Mouse (Mus musculus) MEL (cell line): Measurements from ENCODE around the gene Phf21b. TPM values are rescaled to one million over a fixed set of nuclear protein-coding genes. Genes with fewer than 3 reads are reported as not detected.

ENCODE experiments used
- DNase-seq: peaks from one replicate; pipeline ENCODE4 v3.0.0; 2011; ENCODE audit warnings: low read depth, low spot score
- H3K27ac ChIP-seq: 2 replicates; pipeline ENCODE4 v1.5.1; 2012; ENCODE audit warnings: low read depth, mild to moderate bottlenecking, control low read depth, low read length, moderate library complexity; ENCODE audit not compliant: control insufficient read depth
- H3K27me3 ChIP-seq, 2 experiments: fragments of 150-350 bp in 1 of 2; sonication (generic) in 1 of 2; 2 replicates each; pipeline ENCODE4 v1.6.1; 2012; ENCODE audit warnings: low read length in 2 of 2, mild to moderate bottlenecking in 2 of 2, improper control_type of control experiment in 1 of 2, moderate library complexity in 1 of 2; ENCODE audit not compliant: insufficient read depth in 2 of 2, control insufficient read depth in 1 of 2
- H3K36me3 ChIP-seq, 2 experiments: 2 replicates each; pipeline ENCODE4 v1.6.1; 2012 to 2014; ENCODE audit warnings: low read length in 2 of 2, improper control_type of control experiment in 1 of 2, inconsistent platforms in 1 of 2, mild to moderate bottlenecking in 1 of 2; ENCODE audit not compliant: insufficient read depth in 2 of 2, control insufficient read depth in 1 of 2
- H3K4me1 ChIP-seq, 2 experiments: fragments of 150-350 bp in 1 of 2; sonication (generic) in 1 of 2; 2 replicates each; pipeline ENCODE4 v1.6.1; 2012; ENCODE audit warnings: low read length in 2 of 2, improper control_type of control experiment in 1 of 2, mild to moderate bottlenecking in 1 of 2; ENCODE audit not compliant: insufficient read depth in 2 of 2, control insufficient read depth in 1 of 2
- H3K4me3 ChIP-seq, 2 experiments: fragments of 150-350 bp in 1 of 2; sonication (generic) in 1 of 2; 2 replicates each; pipeline ENCODE4 v1.5.1; 2012; ENCODE audit warnings: low read depth in 2 of 2, low read length in 2 of 2, mild to moderate bottlenecking in 2 of 2, moderate library complexity in 2 of 2, control low read depth in 1 of 2, improper control_type of control experiment in 1 of 2; ENCODE audit not compliant: control insufficient read depth in 1 of 2, insufficient read depth in 1 of 2
- H3K79me2 ChIP-seq: 2 replicates; pipeline ENCODE4 v1.6.1; 2012; ENCODE audit warnings: mild to moderate bottlenecking, low read length, moderate library complexity; ENCODE audit not compliant: control insufficient read depth, poor library complexity, insufficient read depth
- H3K9ac ChIP-seq: 2 replicates; pipeline ENCODE4 v1.6.1; 2012; ENCODE audit warnings: low read depth, mild to moderate bottlenecking, control low read depth, low read length, moderate library complexity; ENCODE audit not compliant: control insufficient read depth, poor library complexity, severe bottlenecking
- H3K9me3 ChIP-seq: fragments of 150-350 bp; sonication (generic); replicated peaks from 2 replicates; pipeline ENCODE4 v1.6.1; 2012; ENCODE audit warnings: mild to moderate bottlenecking, low read length, improper control_type of control experiment, moderate library complexity; ENCODE audit not compliant: insufficient read depth
- BHLHE40 ChIP-seq: IDR thresholded peaks from 2 replicates; pipeline ENCODE4 v1.6.1; 2012; ENCODE audit warnings: low read depth, mild to moderate bottlenecking, inconsistent platforms, low read length, improper control_type of control experiment, borderline replicate concordance
- CHD2 ChIP-seq: IDR thresholded peaks from 2 replicates; pipeline ENCODE4 v1.6.1; 2011; ENCODE audit warnings: low read length, improper control_type of control experiment
- CTCF ChIP-seq, 3 experiments: IDR thresholded peaks in 2 of 3; conservative IDR thresholded peaks in 1 of 3; 2 replicates each; pipeline ENCODE4 v1.5.1; 2011 to 2012; ENCODE audit warnings: low read length in 3 of 3, low read depth in 2 of 3, mild to moderate bottlenecking in 2 of 3, improper control_type of control experiment in 1 of 3, inconsistent platforms in 1 of 3, mixed read lengths in 1 of 3, moderate library complexity in 1 of 3; ENCODE audit not compliant: control insufficient read depth in 1 of 3, insufficient read depth in 1 of 3, poor library complexity in 1 of 3, severe bottlenecking in 1 of 3
- E2F4 ChIP-seq: IDR thresholded peaks from 2 replicates; pipeline ENCODE4 v1.6.1; 2011; ENCODE audit warnings: low read depth, low read length, improper control_type of control experiment, borderline replicate concordance
- ETS1 ChIP-seq: IDR thresholded peaks from 2 replicates; pipeline ENCODE4 v1.6.1; 2012; ENCODE audit warnings: low read depth, mild to moderate bottlenecking, inconsistent platforms, low read length, improper control_type of control experiment, moderate library complexity
- GATA1 ChIP-seq: IDR thresholded peaks from 2 replicates; pipeline ENCODE4 v1.6.1; 2011; ENCODE audit warnings: low read depth, low read length, improper control_type of control experiment
- HCFC1 ChIP-seq: IDR thresholded peaks from 2 replicates; pipeline ENCODE4 v1.6.1; 2012; ENCODE audit warnings: low read depth, mild to moderate bottlenecking, inconsistent platforms, low read length, improper control_type of control experiment, moderate library complexity
- JUND ChIP-seq: IDR thresholded peaks from 2 replicates; pipeline ENCODE4 v1.6.1; 2011; ENCODE audit warnings: low read depth, mild to moderate bottlenecking, improper control_type of control experiment, low read length
- KAT2A ChIP-seq: conservative IDR thresholded peaks from 2 replicates; pipeline ENCODE4 v1.6.1; 2012; ENCODE audit warnings: low read depth, low read length, improper control_type of control experiment, inconsistent platforms
- MAFK ChIP-seq: IDR thresholded peaks from 2 replicates; pipeline ENCODE4 v1.6.1; 2011; ENCODE audit warnings: low read depth, mild to moderate bottlenecking, low read length, improper control_type of control experiment, borderline replicate concordance
- MAZ ChIP-seq: IDR thresholded peaks from 2 replicates; pipeline ENCODE4 v1.6.1; 2012; ENCODE audit warnings: low read depth, mild to moderate bottlenecking, inconsistent platforms, low read length, improper control_type of control experiment
- MXI1 ChIP-seq: IDR thresholded peaks from 2 replicates; pipeline ENCODE4 v1.6.1; 2011; ENCODE audit warnings: mild to moderate bottlenecking, low read depth, low read length, improper control_type of control experiment
- MYC ChIP-seq: IDR thresholded peaks from 2 replicates; pipeline ENCODE4 v1.6.1; 2011; ENCODE audit warnings: low read depth, mild to moderate bottlenecking, low read length, improper control_type of control experiment, moderate library complexity
- NELFE ChIP-seq: IDR thresholded peaks from 2 replicates; pipeline ENCODE4 v1.6.1; 2011; ENCODE audit warnings: low read depth, low read length, improper control_type of control experiment
- NRF1 ChIP-seq: IDR thresholded peaks from 2 replicates; pipeline ENCODE4 v1.6.1; 2014; ENCODE audit warnings: low read depth, mild to moderate bottlenecking, inconsistent platforms, low read length, improper control_type of control experiment, moderate library complexity; ENCODE audit not compliant: poor library complexity, insufficient read depth, severe bottlenecking
- POLR2A ChIP-seq, 2 experiments: IDR thresholded peaks; 2 replicates each; pipeline ENCODE4 v1.6.1; 2011 to 2012; ENCODE audit warnings: low read length in 2 of 2, mild to moderate bottlenecking in 2 of 2, control low read depth in 1 of 2, improper control_type of control experiment in 1 of 2, low read depth in 1 of 2, moderate library complexity in 1 of 2; ENCODE audit not compliant: control insufficient read depth in 1 of 2, insufficient read depth in 1 of 2, poor library complexity in 1 of 2
- POLR2AphosphoS2 ChIP-seq: IDR thresholded peaks from 2 replicates; pipeline ENCODE4 v1.6.1; 2011; ENCODE audit warnings: low read length, improper control_type of control experiment
- RAD21 ChIP-seq: IDR thresholded peaks from 2 replicates; pipeline ENCODE4 v1.6.1; 2011; ENCODE audit warnings: mild to moderate bottlenecking, low read depth, low read length, improper control_type of control experiment
- RCOR1 ChIP-seq: IDR thresholded peaks from 2 replicates; pipeline ENCODE4 v1.6.1; 2012; ENCODE audit warnings: low read depth, mild to moderate bottlenecking, inconsistent platforms, low read length, improper control_type of control experiment
- SIN3A ChIP-seq: IDR thresholded peaks from 2 replicates; pipeline ENCODE4 v1.6.1; 2012; ENCODE audit warnings: low read length, improper control_type of control experiment, inconsistent platforms
- SMC3 ChIP-seq: IDR thresholded peaks from 2 replicates; pipeline ENCODE4 v1.6.1; 2011; ENCODE audit warnings: low read depth, low read length, improper control_type of control experiment
- TAL1 ChIP-seq: IDR thresholded peaks from 2 replicates; pipeline ENCODE4 v1.6.1; 2012; ENCODE audit warnings: mild to moderate bottlenecking, inconsistent platforms, low read length, moderate library complexity, mixed read lengths
- TBP ChIP-seq: IDR thresholded peaks from 2 replicates; pipeline ENCODE4 v1.8.0; 2011; ENCODE audit warnings: low read depth, low read length, improper control_type of control experiment
- TCF12 ChIP-seq: IDR thresholded peaks from 2 replicates; pipeline ENCODE4 v1.6.1; 2014; ENCODE audit warnings: low read depth, mild to moderate bottlenecking, inconsistent platforms, low read length, improper control_type of control experiment, moderate library complexity
- USF2 ChIP-seq, 2 experiments: IDR thresholded peaks; 2 replicates each; pipeline ENCODE4 v1.6.1; 2011 to 2012; ENCODE audit warnings: improper control_type of control experiment in 2 of 2, low read length in 2 of 2, borderline replicate concordance in 1 of 2, inconsistent platforms in 1 of 2, low read depth in 1 of 2, mild to moderate bottlenecking in 1 of 2; ENCODE audit not compliant: insufficient read depth in 1 of 2
- ZKSCAN1 ChIP-seq: IDR thresholded peaks from 2 replicates; pipeline ENCODE4 v1.6.1; 2012; ENCODE audit warnings: low read depth, mild to moderate bottlenecking, inconsistent platforms, low read length, improper control_type of control experiment, moderate library complexity
- polyA plus RNA-seq, 2 experiments: library from polyadenylated mRNA; stranded (reverse) in 1 of 2; unstranded in 1 of 2; fragments of >175 nt in 1 of 2; fragments of >200 nt in 1 of 2; gene quantifications; 2 replicates each; pipeline versions ENCODE4 v1.2.1 to v1.2.4; 2012; ENCODE audit warnings: low replicate concordance in 2 of 2, low read depth in 1 of 2; ENCODE audit not compliant: insufficient read length in 2 of 2, insufficient read depth in 1 of 2, missing spikeins in 1 of 2
- total RNA-seq: library from RNA; depleted of rRNA; stranded (reverse); fragments of 300-350 nt; gene quantifications from 2 replicates; pipeline ENCODE4 v1.2.3, GENCODE M21; 2012; rRNA removed

The Phf21b gene
- total RNA-seq, result 3.3 and 4.7 TPM in 2 replicates
- polyA plus RNA-seq, result 10 to 100 TPM in 1 of 2 experiments, not detected in 1; 14.7 TPM

GRCm38 (mm10) chr15:84856006-84856995 lies at the start of gene Phf21b:
TSS of gene Phf21b (minus strand) at chr15:84856049.
- Histone ChIP-seq H3K9me3 (no peaks in the 10 kb centered on the region), H3K9ac (peak within 1 kb of the TSS; percentile 83), H3K27ac (peak within 1 kb of the TSS; percentile 73), H3K4me1 (peaks cover 0 to 4% of the 10 kb centered on the region in 2 experiments; a peak in 2 of 4 replicates), H3K4me3 (peak within 1 kb of the TSS; percentile 69 to 89), H3K36me3 (no peaks in the 10 kb centered on the region), H3K27me3 (no peaks in the 10 kb centered on the region), H3K79me2 (peaks cover 15% of the 10 kb centered on the region)
- peak; percentile 88 for DNase-seq
- TF ChIP-seq NELFE, result peak; percentile 57
- no peak for TF ChIP-seq RAD21
- TF ChIP-seq SIN3A, result peak; percentile 29; the same call in 1 of the 2 replicates
- TF ChIP-seq CTCF (IDR thresholded peaks at IDR 0.05 in 2 of 3, conservative IDR thresholded peaks at IDR 0.05 in 1 of 3; ENCODE audit: control insufficient read depth in 1 of 3, insufficient read depth in 1 of 3, low read depth in 2 of 3, low read length in 3 of 3, poor library complexity in 1 of 3, severe bottlenecking in 1 of 3), result no peak
- peak; percentile 83 for TF ChIP-seq NRF1
- TF ChIP-seq RCOR1, result 0 out of 2 replicates have a peak, but pooled peaks have one; percentile 9
- peak; percentile 73 for TF ChIP-seq POLR2A (IDR thresholded peaks at IDR 0.05; ENCODE audit: control insufficient read depth in 1 of 2, insufficient read depth in 1 of 2, low read depth in 1 of 2, low read length in 2 of 2, poor library complexity in 1 of 2)
- no peak for TF ChIP-seq CHD2
- peak; percentile 25; the same call in 1 of the 2 replicates for TF ChIP-seq MXI1
- TF ChIP-seq E2F4, result no peak
- TF ChIP-seq POLR2AphosphoS2, result no peak
- no peak for TF ChIP-seq ZKSCAN1
- TF ChIP-seq USF2 (IDR thresholded peaks at IDR 0.05; ENCODE audit: borderline replicate concordance in 1 of 2, insufficient read depth in 1 of 2, low read depth in 1 of 2, low read length in 2 of 2), result no peak
- no peak; the same call in 1 of the 2 replicates for TF ChIP-seq ETS1
- peak; percentile 44; the same call in 1 of the 2 replicates for TF ChIP-seq HCFC1

DNA sequence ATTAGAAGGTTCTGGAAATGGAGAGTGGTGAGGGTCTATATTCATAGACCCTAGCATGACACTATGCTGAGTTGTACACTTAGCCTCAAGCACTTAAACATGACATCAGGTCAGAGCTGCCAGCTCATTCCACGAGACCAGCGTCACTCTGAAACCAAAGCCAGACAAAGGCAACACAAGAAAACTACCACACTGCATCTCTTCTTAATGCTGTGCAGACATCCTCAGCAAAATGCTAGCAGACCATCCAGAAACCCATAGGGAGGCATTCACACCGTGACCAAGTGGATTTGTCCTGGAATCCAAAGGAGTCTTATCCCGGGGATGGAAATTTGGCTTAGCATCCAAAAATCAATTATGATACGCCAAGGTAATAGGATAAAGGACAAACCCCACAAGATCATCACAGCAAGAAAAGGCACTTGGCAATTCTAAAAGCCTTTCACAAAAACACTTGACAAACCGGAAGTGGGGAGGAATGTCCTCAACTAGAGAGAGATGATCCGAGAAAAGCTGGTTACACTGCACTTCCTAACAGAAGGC lies 48.1 kb upstream of the Phf21b start:
- Histone ChIP-seq H3K79me2 (no peaks in the 10 kb centered on the region), H3K4me1 (no peaks in the 10 kb centered on the region), H3K27me3 (peaks cover 0 to 2% of the 10 kb centered on the region in 2 experiments; a peak in 1 of 4 replicates), H3K9me3 (no peaks in the 10 kb centered on the region), H3K36me3 (no peaks in the 10 kb centered on the region), H3K4me3 (no peak overlapping the region), H3K27ac (no peak overlapping the region), H3K9ac (no peak overlapping the region)
- no peak for DNase-seq
- no peak for TF ChIP-seq GATA1
- TF ChIP-seq RCOR1, result no peak
- TF ChIP-seq TCF12, result no peak
- TF ChIP-seq POLR2AphosphoS2, result no peak
- TF ChIP-seq SMC3, result no peak
- no peak for TF ChIP-seq KAT2A
- no peak for TF ChIP-seq BHLHE40
- no peak for TF ChIP-seq JUND
- TF ChIP-seq RAD21, result no peak
- TF ChIP-seq CHD2, result no peak
- no peak for TF ChIP-seq CTCF (IDR thresholded peaks at IDR 0.05 in 2 of 3, conservative IDR thresholded peaks at IDR 0.05 in 1 of 3; ENCODE audit: control insufficient read depth in 1 of 3, insufficient read depth in 1 of 3, low read depth in 2 of 3, low read length in 3 of 3, poor library complexity in 1 of 3, severe bottlenecking in 1 of 3)
- no peak for TF ChIP-seq MAFK
- TF ChIP-seq MYC, result no peak
- TF ChIP-seq ZKSCAN1, result no peak
- TF ChIP-seq MAZ, result no peak
- no peak for TF ChIP-seq TBP
- no peak for TF ChIP-seq TAL1
